Mouse (Mus musculus): ENCODE data around the gene Ttc17. TPM values are rescaled to one million over a fixed set of nuclear protein-coding genes. Genes with fewer than 3 reads are reported as not detected.

Ttc17 gene
- total and polyA plus RNA-seq, 2 experiments, result 12.1 to 17.0 TPM

DNA sequence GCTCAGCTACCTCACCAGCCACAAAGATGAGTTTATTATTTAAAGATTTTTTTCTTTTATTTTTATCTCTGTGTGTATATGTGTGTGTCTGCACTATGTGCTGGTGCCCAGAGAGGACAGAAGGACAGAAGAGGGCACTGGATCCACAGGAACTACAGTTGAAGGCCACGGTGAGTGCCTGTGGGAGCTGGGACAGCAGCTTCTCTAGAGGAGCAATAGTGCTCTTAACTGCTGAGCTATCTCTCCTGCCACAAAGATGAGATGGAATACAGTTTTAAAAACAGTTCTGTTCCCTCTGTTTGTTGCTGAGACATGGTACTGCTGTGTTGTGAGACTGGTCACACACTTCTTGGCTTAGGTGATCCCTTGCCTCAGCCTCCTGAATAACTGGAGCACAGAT lies 22.0 kb upstream of the Ttc17 start:
- Histone ChIP-seq H3K4me1 (ENCODE audit: control insufficient read depth, insufficient read depth, low read length) (peaks cover 4% of the 10 kb centered on the region; the same call in 1 of the 2 replicates), H3K4me3 (ENCODE audit: insufficient read depth, low read depth, low read length) (no peak overlapping the region), H3K79me2 (ENCODE audit: control insufficient read depth, insufficient read depth, low read length) (peaks cover 29% of the 10 kb centered on the region; the same call in 1 of the 2 replicates), H3K36me3 (ENCODE audit: control insufficient read depth, insufficient read depth, low read length) (peaks cover 30% of the 10 kb centered on the region), H3K27ac (replicated peaks; ENCODE audit: insufficient read depth, low read depth, low read length) (no peak overlapping the region), H3K27me3 (ENCODE audit: control insufficient read depth, insufficient read depth, low read length) (no peaks in the 10 kb centered on the region), H3K9ac (ENCODE audit: low read depth, low read length) (no peak overlapping the region)
- 82% methylated on average over 1 of the region's 1 CpGs for WGBS
- no peak for TF ChIP-seq POLR2A (IDR thresholded peaks at IDR 0.05; ENCODE audit: extremely low read depth, insufficient read depth, low read length)
- TF ChIP-seq CTCF (IDR thresholded peaks at IDR 0.05; ENCODE audit: low read depth, low read length), result no peak
- no peak for DNase-seq (ENCODE audit: extremely low read depth, low read depth, low spot score)

DNA sequence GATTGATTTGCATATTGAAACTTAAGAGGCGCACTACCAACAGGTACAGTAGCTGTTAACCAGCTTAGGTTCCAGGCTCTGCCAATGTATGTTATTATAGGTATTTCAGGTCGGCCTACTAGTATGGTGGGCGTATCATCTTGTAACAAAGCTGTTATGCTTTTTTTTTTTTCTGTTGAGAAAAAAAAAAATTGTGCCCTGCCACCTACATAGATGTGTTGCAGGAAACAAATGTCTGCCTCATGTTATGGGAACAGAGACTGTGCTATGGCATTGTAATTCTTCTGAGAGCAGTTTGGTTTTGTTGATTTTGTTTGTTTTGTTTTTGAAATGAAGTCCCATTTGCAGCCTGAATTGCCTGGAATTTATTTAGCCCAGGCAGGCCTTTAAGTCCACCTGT lies 952 bp upstream of the Ttc17 start:
- H3K27me3 ChIP-seq (ENCODE audit: control insufficient read depth, insufficient read depth, low read length), result no peaks in the 10 kb centered on the region
- no peak for TF ChIP-seq CTCF (IDR thresholded peaks at IDR 0.05; ENCODE audit: low read depth, low read length)
- TF ChIP-seq POLR2A (IDR thresholded peaks at IDR 0.05; ENCODE audit: extremely low read depth, insufficient read depth, low read length), result no peak
- H3K79me2 ChIP-seq (ENCODE audit: control insufficient read depth, insufficient read depth, low read length), result peaks cover 4% of the 10 kb centered on the region; the same call in 1 of the 2 replicates
- H3K27ac ChIP-seq (replicated peaks; ENCODE audit: insufficient read depth, low read depth, low read length), result no peak overlapping the region
- H3K9ac ChIP-seq (ENCODE audit: low read depth, low read length), result no peak overlapping the region; the same call in 1 of the 2 replicates
- 21% methylated on average over 3 of the region's 3 CpGs for WGBS
- peak overlapping the region; percentile 86 for H3K4me3 ChIP-seq (ENCODE audit: insufficient read depth, low read depth, low read length)
- peaks cover 15% of the 10 kb centered on the region for H3K4me1 ChIP-seq (ENCODE audit: control insufficient read depth, insufficient read depth, low read length)
- H3K36me3 ChIP-seq (ENCODE audit: control insufficient read depth, insufficient read depth, low read length), result peaks cover 16% of the 10 kb centered on the region
- DNase-seq (ENCODE audit: extremely low read depth, low read depth, low spot score), result no peak

DNA sequence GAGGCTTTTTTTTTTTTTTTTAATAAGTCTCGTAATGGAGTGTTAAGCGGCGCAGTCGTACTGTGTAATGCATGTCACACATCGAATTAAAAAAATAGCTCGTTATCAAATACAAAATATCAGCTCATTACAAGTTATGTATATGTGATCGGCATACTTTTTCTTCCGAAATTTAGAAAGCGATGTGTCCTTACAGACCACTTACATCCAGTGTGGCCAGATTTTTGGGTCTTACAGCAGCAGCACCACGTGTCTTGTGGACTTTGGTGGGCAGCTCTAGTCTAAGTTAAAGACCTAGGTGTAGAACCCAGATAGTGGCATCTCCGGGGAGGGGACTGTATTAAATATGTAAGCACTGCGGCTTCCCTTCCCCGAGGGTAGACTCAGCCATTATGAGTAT lies 532 bp upstream of the Ttc17 start:
- DNase-seq (ENCODE audit: extremely low read depth, low read depth, low spot score), result no peak
- no peak for TF ChIP-seq CTCF (IDR thresholded peaks at IDR 0.05; ENCODE audit: low read depth, low read length)
- no peaks in the 10 kb centered on the region for H3K27me3 ChIP-seq (ENCODE audit: control insufficient read depth, insufficient read depth, low read length)
- H3K27ac ChIP-seq (replicated peaks; ENCODE audit: insufficient read depth, low read depth, low read length), result no peak overlapping the region
- peaks cover 16% of the 10 kb centered on the region for H3K4me1 ChIP-seq (ENCODE audit: control insufficient read depth, insufficient read depth, low read length)
- H3K36me3 ChIP-seq (ENCODE audit: control insufficient read depth, insufficient read depth, low read length), result peaks cover 15% of the 10 kb centered on the region
- peak overlapping the region; percentile 86 for H3K4me3 ChIP-seq (ENCODE audit: insufficient read depth, low read depth, low read length)
- peak overlapping the region; percentile 47 for H3K9ac ChIP-seq (ENCODE audit: low read depth, low read length)
- WGBS, result under 1% methylated on average over 13 of the region's 13 CpGs
- H3K79me2 ChIP-seq (ENCODE audit: control insufficient read depth, insufficient read depth, low read length), result peaks cover 4% of the 10 kb centered on the region; the same call in 1 of the 2 replicates

DNA sequence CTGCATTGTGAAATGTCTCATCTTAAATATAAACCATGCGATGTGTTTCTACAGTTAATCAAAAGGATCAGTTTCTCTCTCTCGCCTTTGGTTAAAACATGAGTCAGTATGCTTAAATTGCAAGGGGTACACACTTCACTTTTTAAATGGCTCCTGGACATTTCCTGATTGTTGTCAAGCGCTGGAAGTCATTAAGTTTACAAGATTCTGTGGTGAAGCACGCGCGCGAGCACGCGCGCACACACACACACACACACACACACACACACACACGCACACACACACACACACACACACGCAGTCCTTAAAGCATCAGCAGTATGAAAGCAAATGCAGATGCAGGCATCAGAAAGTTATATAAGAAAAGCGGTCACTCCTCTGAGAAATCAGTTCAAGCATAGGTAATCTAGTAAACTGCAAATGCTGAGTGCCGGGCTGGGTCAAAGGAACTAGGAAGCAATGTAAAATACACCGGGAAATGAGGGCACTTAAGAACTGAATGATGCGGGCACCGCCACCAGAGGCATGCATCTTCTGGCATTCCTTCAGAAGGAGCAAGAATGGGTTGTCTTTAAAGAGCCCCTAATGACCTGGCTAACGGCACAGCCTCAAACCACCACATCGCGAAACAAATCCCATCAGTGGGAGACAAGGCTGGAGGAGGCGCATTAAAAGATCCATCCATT lies 949 bp downstream of the Ttc17 start:
- DNase-seq (ENCODE audit: extremely low read depth, low read depth, low spot score), result peak; percentile 36
- Histone ChIP-seq H3K36me3 (ENCODE audit: control insufficient read depth, insufficient read depth, low read length) (peaks cover 3% of the 10 kb centered on the region), H3K4me1 (ENCODE audit: control insufficient read depth, insufficient read depth, low read length) (peaks cover 20% of the 10 kb centered on the region), H3K27me3 (ENCODE audit: control insufficient read depth, insufficient read depth, low read length) (no peaks in the 10 kb centered on the region), H3K79me2 (ENCODE audit: control insufficient read depth, insufficient read depth, low read length) (peaks cover 8% of the 10 kb centered on the region; the same call in 1 of the 2 replicates), H3K4me3 (ENCODE audit: insufficient read depth, low read depth, low read length) (peak overlapping the region; percentile 86), H3K27ac (replicated peaks; ENCODE audit: insufficient read depth, low read depth, low read length) (peak overlapping the region; percentile 82), H3K9ac (ENCODE audit: low read depth, low read length) (peak overlapping the region; percentile 94)
- WGBS, result 5% methylated on average over 21 of the region's 21 CpGs
- no peak for TF ChIP-seq POLR2A (IDR thresholded peaks at IDR 0.05; ENCODE audit: extremely low read depth, insufficient read depth, low read length)
- TF ChIP-seq CTCF (IDR thresholded peaks at IDR 0.05; ENCODE audit: low read depth, low read length), result no peak

DNA sequence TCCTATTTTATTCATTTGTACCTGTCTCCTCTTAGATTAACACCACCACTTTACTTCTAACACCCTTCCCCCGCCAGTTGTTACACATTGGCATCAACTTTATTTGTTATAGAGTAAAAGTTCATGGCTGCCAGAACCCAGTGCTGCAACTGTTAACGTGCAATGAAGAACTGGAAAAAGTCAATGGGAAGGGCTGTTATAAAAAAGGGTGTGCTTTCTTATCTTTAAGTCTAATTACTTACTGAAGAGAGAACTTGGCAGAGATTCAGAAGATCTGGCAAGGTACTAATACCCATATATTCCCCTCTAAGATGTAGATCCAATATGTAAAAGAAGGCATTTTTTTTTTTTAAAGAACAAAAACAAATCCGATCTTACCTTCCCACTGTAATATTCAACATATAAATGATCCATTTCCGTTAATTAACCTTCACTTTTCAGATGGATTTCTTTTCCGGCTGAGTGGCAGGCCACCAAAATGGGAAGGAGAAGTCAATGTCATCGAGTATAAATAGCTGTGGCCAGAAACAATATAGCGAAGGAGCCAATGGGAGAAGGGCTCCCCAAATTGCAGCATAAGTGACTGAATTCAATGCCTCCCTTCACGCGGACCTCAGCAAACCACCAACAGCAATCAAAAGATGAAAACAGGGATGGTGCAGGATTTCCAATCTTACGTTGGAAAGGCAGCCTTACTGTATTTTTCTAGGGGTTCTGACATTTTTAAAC lies 1.8 kb downstream of the Ttc17 start:
- TF ChIP-seq POLR2A (IDR thresholded peaks at IDR 0.05; ENCODE audit: extremely low read depth, insufficient read depth, low read length) (no peak), CTCF (IDR thresholded peaks at IDR 0.05; ENCODE audit: low read depth, low read length) (no peak)
- Histone ChIP-seq H3K27me3 (ENCODE audit: control insufficient read depth, insufficient read depth, low read length) (no peaks in the 10 kb centered on the region), H3K9ac (ENCODE audit: low read depth, low read length) (no peak overlapping the region), H3K79me2 (ENCODE audit: control insufficient read depth, insufficient read depth, low read length) (peaks cover 8% of the 10 kb centered on the region; the same call in 1 of the 2 replicates), H3K27ac (replicated peaks; ENCODE audit: insufficient read depth, low read depth, low read length) (no peak overlapping the region), H3K4me3 (ENCODE audit: insufficient read depth, low read depth, low read length) (no peak overlapping the region), H3K4me1 (ENCODE audit: control insufficient read depth, insufficient read depth, low read length) (peaks cover 20% of the 10 kb centered on the region), H3K36me3 (ENCODE audit: control insufficient read depth, insufficient read depth, low read length) (no peaks in the 10 kb centered on the region)
- WGBS, result 53% methylated on average over 10 of the region's 10 CpGs
- DNase-seq (ENCODE audit: extremely low read depth, low read depth, low spot score), result peak; percentile 75
